Mouse (Mus musculus): ENCODE measurements at regions not wholly inside any gene's neighbourhood (a gene's known extent, or its start where the extent isn't known, plus 50 kb on each side); places are given as distances from the start of the nearest gene placed in this dataset.

DNA sequence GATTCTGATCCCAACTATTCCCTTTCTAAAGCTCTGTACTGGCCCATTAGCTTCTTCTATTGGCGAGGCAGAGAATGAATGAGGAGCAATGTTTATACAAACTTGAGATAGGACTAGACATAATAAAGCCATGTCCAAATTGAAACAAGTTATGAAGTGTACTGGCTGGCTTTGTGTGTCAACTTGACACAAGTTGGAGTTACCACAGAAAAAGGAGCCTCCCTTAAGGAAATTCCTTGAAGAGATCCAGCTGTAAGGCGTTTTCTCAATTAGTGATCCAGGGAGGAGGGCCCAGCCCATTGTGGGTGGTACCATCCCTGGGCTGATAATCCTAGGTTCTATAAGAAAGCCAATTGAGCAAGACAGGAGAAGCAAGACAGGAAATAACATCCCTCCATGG lies 135.9 kb upstream of the Cr2 start:
- DNase-seq (ENCODE audit: low spot score in 2 of 2), result no peak

DNA sequence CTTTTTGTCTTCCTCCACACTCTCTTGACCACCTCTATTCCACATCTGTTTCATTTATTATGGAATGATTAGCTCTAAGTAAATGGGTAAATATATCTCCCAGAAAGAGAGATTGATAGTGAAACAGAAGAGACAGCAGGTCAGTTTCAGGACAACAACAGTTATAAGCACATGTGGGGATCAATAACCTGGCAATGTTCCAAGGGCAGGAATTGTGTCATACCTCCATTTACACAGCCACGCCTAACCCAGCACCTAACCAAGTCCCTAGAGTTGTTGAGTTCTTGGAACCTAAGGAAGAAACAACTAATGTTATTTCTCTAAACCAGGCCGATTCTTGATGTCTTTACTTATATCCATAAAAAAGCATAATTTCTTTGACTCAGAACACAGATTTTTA lies 108.6 kb upstream of the Cr2 start:
- no peak for DNase-seq (ENCODE audit: low spot score in 2 of 2)

DNA sequence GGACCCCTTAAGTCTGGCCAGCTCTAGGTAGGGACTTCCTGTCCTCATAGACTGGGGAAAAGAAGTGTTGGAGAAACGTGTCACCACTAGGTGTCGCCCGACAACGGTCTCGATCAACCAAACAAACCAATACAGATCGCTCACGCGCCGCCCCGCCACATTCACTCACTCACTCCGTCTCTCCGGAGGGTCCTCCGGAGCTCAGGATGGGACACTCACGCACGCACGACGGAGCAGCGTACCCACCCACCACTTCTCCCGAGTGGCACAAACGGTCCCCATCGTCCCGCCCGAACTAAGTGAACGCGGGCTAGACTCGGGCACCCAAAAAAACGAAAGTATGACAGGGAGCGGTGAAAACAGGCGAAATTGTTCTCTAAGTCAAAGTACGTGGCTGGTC lies 65.0 kb upstream of the Cr2 start:
- DNase-seq (ENCODE audit: low spot score in 2 of 2), result peak; percentile 99 to 100

DNA sequence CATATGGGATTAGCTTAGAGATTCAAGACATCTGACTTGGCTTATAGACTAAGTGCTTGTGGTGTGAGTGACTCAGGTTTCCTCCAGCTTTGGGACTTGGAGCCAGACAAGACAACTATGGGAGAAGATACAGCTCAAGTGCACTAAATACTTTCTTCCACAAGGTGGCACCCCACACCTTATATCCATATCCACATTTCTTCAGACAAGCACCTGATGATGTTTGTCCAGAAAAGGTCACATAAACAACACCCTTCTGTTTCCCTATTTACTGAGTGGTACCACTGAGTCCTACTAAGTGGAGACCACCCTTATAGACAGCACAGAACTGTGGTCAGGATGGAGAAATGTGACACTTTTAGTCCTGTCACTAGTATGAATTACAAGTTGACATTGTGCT lies 56.1 kb upstream of the Cr2 start:
- DNase-seq (ENCODE audit: low spot score in 2 of 2), result peak in 1 of 2 experiments; percentile 34

DNA sequence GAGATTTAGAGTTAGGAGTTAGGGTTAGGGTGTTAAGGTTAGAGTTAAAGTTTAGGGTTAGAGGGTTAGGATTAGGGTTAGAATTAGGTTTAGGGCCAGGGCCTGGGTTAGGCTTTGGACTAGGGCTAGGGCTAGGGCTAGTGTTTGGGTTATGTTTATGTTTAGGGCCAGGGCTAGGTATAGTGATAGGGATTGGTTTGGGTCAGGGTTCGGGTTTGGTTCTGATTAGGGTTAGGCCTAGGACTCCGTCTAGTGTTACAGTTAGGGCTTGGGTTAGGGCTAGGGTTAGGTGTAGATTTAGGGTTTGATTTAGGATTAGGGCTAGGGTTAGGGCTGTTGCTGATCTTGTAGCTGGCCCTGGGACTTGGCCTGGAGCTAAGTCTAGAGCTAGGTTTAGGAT lies 50.5 kb upstream of the Cr2 start:
- no peak for DNase-seq (ENCODE audit: low spot score in 2 of 2)

All from cerebellum, postnatal 4 days (tissue).